Mouse (Mus musculus) adrenal gland, adult 8-10 months (tissue): ENCODE measurements around the gene Hck. TPM values are rescaled to one million over a fixed set of nuclear protein-coding genes. Genes with fewer than 3 reads are reported as not detected.
A peak's percentile ranks its signal among the peaks of the same experiment; 100 is the strongest.

ENCODE experiments used
- DNase-seq: peaks from one replicate; pipeline ENCODE4 v3.0.0; 2022
- total RNA-seq, 4 experiments: library from RNA; stranded (reverse); gene quantifications; 2 replicates each; pipeline ENCODE4 v1.2.4; 2022

Hck gene
- total RNA-seq, 4 experiments from 2014 or later, result 3.3 to 5.5 (median 4.5) TPM

DNA sequence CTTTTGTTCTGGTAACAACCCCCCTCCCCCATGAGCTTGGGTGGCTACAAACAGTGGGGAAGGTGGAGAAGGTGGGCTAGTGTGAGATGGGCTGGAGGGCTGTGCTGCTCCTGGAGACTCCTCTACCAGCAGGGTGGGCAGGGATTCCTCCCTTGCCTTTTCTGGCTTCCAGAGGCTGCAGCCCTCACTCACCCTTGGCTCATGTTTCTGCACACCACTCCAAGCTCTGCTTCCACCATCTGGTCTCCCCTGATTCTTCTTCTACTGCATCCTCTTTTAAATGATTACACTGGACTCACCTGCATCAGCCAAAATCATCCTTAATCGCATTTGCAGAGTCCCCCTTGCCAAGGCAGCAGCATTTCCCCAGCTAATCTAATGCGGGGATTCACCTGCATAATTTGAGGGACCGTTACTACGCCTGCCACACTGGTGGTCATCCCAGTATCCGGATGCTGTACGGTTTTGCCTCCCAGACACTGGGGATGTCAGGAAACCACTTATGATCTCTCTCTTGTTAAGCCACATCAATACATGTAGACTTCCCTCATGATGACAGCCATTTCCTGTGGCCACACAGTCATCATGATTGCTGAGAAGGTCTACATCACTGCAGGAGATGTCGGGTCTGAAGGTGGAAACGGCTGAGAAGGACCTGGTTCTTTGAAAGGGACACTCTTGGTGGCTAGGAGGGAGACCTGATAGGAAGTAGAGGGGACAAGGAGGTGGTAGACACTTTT lies 43.8 kb downstream of the Hck start:
- DNase-seq, result no peak

DNA sequence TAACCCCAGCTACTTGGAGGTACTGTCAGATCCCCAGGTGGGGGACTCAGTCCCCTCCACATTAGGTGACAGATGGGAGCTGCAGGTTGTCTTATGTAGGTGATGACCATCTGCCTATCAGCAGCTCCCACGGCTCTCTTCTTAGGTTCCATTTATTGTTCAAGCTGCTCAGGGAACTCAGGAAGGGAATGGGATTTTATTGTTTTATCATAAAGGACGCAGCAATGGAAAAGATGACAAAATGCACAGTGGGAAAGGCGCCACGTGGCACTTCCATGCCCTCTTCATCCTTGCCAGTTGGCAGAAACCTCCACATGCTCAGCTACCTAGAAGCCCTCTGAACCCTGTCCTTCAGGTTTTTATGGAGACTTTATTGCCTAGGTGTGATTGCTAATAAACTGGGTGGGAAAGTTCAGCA lies 44.8 kb downstream of the Hck start:
- DNase-seq, result no peak

DNA sequence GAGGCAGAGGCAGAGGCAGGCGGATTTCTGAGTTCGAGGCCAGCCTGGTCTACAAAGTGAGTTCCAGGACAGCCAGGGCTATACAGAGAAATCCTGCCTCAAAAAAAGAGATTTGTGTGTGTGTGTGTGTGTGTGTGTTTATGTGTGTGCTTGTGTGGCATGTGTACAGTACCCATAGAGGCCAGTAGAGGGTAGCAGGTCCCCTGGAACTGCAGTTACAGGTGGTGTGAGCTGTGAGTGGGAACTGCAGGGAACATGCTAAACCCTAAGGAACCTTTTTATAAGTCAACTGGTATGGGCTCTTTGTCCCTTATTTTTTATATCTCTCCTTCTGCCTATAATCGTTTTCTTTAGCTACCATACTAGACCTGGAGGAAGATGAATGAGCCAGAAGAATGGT lies 49.0 kb downstream of the Hck start:
- DNase-seq, result no peak

DNA sequence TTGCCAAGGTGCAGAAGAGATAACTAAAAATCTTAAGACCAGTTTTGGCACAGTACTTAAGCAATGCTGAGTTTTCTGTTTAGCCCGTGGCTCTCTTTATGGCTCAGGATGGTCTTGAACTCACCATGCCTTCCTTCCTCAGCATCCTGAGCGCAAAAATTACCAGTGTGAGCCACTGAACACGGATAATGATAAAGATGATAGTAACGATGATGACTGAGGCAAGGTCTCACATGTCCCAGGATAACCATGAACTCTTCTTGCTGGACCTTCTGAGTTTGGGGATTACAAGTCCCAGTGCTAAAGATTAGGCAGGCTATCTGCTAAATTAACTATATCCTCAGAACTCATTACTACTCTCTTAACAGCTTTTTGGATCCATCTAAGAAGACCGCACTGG lies 51.9 kb downstream of the Hck start:
- DNase-seq, result no peak

DNA sequence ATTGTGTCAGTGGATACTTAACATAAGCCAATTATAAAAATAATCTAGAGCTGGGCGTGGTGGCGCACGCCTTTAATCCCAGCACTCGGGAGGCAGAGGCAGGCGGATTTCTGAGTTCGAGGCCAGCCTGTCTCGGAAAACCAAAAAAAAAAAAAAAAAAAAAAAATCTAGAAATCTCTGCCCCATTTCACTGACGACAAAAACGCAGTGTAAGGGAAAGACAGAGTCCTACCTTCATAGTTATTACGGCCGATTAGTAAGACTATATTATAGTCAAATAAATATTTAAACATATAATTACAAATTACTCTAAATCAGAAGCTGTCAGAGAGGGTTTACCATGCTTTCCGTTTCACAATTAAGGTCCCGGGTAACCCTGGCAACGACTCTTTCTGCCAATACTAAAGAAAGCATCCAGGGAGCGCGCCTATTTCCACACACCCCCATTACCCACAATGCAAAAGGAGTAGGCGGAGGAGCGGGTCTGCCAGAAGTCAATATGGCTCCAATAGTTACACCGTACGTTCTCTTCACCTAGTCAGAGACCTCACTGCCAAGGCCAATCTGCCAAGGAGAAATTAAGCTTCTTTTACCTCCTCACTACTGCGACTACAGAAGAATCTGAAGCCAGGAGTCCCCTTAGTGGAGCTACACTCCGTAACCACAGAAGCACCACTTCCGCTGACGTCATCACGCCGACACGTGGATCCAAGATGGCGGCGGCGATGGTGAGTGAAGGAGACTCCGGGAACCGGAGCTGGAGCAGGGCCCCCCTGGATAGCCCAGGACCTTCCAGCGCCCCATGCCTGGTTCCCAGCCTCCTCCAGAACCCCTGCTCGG lies 52.8 kb downstream of the Hck start, which contains the start of gene Tm9sf4:
Gene Tm9sf4, plus strand, starts transcription at position 460 of the 840 bp plus-strand sequence.
- peak; percentile 88 for DNase-seq

DNA sequence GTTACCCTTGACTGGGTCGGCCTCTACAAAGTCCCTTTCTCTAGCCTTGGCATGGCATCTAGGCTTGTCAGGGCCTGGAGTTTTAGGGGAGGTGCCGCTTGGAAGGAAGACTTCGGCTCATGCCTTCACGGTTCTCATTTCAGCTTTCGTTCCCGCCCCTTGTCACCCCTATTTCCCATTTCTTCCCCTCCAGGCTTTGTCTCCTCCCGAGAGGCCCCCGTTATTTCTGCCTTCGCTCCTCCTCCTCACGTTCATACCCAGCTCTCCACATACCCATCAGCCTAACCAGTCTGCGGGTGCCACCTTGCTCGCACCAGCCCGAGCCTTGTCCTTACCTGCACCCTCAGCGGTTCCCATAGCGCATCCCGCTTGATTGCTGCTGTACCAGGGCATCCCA lies 53.4 kb downstream of the Hck start:
- DNase-seq, result no peak

DNA sequence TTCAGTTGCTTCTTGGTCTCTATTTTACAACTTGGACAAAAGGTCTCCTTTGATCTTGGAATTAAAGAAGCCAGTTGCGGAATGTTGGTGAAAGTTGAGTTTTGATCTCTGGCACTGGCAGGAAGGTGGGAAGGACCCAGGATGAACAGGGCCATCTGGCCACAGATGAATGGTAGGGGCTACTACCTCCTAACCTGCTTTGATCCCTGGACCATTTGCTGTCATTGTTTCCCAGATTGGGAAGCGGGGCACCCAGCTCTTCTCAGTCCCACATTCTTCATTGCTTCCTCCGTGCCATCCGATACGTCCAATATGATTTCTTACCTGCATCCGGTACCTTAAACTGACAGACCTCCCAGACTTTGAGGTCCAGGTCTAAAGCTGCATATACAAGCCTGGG lies 58.9 kb downstream of the Hck start:
- DNase-seq, result no peak

DNA sequence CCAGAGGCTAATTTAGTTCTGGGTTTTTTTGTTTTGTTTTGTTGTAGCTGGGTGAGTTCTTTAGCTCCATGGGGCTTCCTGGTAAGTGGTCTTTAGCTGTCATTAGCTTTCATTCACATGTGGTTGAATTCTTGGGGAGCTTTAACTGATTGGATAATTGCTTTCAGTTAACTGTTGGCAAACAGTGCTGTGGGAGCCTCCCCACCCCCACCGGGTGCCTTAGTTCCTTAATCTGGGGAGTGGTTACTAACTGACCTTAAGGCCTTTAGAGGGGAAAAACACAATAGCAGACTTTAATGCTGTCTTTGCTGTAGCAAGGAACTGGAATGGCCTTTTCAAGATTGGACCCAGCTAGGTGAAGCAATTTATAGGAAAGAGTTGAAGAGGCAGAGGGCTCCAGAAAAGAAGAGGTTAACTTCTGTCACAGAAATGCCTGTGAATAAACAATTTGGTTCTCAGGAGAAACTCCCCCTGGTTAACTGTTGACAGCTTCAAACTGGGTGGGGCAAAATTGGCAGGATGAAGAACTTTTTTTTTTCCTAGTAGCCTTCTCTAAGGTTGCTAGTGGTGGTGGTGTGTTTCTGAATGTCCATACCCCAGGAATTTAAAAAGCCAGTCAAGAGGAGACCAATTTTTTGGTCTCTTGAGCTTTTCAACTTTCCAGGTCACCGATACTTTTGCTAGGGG lies 60.0 kb downstream of the Hck start:
- no peak for DNase-seq

DNA sequence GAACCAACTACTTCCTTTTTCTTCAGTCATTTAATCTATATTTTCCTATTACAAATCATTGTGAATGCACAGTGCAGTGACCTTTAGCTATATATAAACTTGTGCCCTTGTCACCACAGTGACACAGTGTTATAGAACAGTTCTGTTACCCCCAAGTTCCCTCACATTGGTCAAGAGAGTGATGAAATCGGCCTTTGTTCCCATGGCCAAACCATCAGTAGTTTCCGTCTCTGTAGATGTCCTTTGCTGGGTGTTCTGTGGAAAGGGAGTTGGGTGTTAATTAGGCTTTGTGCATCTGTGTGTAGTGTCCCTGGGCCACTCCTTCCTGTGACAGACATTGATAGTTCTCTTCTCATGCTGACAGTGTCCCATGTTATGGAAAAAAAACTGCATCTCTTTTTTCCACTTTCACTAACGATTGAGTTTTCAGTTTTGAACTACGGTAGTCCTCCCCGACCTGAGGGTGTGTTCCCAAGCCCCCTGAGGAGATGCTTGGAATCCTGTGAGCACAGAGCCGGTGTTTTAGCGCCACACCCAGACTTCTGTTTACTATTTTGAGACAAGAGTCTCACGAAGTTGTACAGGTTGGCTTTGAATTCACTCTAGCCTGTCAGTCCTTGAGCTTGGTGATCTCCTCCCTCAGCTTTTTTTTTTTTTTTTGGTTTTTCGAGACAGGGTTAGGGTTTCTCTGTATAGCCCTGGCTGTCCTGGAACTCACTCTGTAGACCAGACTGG lies 62.4 kb downstream of the Hck start:
- no peak for DNase-seq

DNA sequence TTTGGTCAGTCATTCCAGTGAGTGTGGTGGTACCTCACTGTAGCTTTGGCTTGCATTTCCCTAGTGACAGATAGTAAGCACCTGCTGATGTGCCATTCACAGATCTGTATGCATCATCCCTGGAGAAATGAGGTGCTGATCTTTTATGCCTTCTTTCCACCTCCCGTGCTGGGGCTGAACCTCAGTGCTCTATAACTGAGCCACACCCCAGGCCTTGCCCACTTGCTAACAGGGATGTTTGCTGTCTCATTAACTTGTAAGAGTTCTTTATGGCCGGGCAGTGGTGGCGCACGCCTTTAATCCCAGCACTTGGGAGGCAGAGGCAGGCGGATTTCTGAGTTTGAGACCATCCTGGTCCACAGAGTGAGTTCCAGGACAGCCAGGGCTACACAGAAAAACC lies 63.7 kb downstream of the Hck start:
- DNase-seq, result no peak

DNA sequence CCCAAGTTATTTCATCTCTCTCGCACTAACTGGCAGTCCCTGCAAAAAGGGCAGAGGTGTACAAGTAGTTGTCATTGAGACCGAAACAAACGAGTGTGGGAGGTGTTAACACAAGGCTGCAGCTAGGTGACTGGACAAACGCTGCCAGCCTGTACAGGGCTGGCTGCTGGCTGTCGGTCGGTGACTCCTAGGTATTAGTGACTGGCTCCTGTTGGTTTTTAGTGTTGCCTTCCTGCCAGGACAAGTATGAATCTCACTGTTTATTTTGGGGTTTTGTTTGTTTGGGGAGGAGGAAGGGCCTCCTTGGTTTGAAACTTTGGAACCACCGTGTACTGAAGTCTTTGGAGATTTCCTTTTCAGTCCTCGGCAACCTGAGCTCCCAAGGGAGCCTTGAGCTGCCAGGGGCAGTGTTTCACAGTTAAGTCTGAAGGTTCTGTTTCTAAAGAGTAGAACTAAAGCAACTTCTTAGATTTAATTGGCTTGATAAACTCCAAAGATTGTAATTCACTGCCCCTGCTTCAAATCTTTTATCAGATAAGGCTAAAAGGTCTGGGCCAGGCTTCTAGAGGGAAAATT lies 67.8 kb downstream of the Hck start:
- DNase-seq, result no peak

DNA sequence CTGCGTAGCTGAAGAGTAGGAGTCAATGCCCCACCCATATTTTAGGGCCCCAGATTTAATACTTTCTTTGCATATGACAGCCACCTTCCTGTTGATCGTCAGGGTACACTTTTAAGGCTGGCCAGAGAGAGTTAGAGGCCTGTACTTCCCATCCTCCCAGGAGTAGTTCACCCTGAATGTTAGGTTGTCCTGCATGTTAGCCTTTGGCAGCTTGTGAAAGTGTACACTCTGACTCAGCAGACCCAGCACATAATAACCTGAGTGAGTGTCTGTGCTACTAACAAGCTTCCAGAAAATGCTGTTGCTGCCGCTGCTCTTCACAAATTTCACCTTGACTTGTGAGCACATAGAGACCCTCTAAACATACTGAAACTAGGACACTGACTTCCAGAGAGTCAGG lies 68.9 kb downstream of the Hck start:
- no peak for DNase-seq

DNA sequence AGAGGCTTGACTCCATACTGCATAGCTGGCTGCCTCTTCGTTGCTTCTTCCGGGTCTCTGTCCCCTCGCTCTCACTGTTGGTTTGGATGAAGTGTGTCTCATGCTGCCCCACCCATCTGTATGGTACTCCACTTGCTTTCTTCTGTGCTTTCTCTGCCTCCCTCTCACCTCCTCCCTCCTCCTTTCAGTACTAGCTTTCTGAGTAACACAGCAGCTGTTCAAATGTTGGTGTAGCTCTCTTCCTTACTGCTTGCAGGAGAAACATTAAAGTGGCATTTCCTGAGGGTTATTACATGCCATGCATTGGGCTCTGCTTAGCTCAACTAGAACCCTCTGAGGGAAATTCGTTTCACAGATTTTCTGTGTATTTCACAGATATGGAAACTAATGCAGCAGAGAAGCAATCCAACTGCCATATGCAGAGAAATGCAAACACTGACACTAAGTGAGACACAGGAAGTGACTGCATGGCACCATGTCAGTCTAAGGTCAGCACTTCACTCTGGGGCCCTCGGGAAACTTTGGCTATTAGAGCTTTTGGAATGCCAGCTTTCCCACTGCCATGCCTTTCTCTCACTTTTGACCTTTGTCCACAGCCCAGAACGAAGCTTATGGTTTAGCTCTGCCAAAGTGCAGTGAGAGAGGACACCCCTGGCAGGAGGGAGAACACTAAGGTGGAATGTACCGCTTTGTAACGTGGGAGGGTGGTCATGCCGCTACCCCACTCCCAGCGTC lies 71.0 kb downstream of the Hck start:
- DNase-seq, result no peak

DNA sequence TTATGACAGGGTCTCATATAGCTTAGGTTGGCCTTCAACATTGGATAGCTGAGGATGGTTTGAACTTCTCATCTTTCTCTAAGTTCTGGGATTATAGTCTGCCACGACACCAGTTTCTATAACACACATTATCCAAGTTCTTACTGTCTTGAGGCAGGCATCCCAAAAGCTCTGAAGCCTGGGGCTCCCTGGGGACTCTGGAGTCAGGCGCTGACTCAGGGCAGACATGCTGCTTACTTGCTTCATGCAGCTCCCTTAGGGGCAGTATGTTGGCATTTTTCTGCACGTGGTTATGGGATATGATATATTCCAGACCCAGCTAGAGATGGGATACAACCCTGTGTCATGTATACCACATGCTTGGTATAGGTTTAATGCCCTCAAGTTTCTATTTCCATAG lies 71.7 kb downstream of the Hck start:
- DNase-seq, result no peak

DNA sequence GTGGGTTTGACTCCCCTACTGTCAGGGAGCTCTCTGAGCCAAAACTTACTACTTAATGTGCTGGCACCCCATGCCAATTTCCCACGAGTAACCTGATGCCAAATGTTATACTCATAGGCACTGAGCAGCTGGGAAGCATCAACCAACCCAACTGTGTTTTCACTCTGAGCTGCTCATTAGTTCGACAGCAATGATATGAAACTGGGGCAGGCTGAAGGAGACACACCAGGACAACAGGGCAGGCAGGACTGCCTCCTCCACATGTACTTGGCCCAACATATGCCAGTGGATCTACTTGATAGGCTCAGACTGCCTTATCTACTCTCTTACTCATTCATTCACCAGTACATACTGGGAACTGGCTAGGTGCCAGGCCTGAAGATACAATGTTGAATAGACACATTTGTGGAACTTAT lies 77.9 kb downstream of the Hck start:
- DNase-seq, result no peak

DNA sequence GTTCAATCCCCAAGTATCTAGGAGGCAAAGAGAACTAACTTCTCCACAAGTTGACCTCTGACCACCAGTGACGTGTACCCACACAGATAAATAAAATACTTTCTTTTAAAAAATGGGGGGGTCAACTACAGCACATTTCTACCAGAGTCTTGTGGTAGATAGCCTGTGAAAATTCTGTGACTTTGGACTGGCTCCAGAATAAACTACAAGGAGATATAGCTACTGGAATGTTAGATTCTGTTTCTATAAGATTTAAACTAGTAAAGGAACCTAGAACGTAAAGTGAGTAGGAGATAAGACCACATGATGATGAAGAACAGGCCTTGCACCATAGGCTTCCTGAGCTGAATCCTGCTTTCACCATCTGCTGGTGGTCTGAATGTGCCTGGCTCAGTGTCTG lies 79.6 kb downstream of the Hck start:
- no peak for DNase-seq

DNA sequence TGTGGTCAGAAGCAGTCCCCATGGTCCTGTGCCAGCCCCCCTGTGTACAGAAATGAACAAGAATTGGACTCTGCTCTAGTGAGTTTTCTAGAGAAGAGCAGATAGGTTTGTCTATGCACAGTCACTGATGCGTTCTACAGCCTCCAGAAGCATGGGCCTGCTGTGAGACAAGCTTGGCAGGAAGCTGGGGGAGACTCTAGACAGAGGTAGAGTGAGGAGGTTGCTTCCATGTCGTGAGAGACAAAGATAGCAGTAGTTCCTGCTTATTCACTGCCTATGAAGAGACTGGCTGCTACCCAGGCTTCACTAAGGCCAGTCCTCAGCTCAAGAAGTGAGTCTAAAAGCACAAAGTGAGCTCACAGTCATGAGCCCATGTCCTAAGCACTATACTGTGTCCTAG lies 83.0 kb downstream of the Hck start:
- DNase-seq, result no peak

DNA sequence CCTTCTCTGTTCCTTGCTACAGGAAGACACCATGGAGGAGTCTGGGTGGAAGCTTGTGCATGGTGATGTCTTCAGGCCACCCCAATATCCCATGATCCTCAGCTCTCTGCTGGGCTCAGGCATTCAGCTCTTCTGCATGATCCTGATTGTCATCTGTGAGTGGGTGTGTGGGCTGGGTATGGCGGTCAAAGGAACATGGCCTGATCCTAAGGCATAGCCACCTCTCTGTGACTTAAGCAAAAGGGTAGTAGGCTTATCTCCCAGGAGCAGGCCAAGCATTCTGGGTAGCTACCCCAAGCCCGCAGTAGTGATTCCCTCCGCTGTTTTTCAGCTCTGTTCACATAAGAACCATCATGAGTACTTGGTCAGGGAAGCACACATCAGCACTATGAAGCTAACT lies 86.0 kb downstream of the Hck start:
- no peak for DNase-seq

DNA sequence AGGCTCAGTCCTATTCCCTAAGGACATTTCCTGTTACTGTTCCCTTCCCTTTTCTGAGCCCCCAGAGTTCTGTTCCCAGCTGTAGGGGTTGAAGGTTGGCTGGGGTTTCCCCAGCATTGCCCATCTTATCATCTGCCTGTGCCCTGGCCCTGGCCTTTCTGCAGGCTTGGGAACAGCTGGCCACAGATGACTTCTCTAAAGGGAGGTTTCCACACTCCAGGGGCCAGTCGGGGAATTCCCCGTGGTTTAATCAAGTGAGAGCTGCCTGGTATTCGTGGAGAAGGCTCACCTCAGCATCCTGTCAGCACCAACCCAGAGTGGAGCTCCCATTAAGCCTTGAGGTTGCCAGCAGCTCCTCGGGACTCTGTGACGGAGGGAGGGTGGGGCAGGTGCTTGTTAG lies 90.2 kb downstream of the Hck start:
- DNase-seq, result no peak

DNA sequence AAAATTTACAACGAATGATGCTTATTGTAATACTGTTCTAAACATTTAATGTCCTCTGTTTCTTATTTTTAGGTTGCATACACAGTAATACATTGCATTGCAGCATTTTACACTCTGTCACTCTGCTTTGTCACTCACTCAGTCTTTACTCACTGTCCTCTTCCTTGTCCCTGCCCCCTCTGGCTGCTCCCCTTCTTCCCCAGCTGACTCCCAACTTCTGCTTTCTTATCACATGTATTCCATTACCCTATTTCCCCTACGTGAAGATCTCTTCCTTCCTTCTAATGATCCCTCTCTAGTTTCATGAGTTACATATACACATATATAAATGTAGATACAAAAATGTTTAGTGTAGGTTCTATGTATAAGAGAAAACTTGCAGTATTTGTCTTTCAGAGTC lies 90.8 kb downstream of the Hck start:
- no peak for DNase-seq
